Mouse (Mus musculus) natural killer cell, adult 2 months (primary cell): ENCODE results near the gene Zbtb16.

Source experiments
- DNase-seq, 2 experiments: peaks; one replicate each; pipeline ENCODE4 v3.0.0; 2022; ENCODE audit warnings: low spot score in 2 of 2

Zbtb16 gene

DNA sequence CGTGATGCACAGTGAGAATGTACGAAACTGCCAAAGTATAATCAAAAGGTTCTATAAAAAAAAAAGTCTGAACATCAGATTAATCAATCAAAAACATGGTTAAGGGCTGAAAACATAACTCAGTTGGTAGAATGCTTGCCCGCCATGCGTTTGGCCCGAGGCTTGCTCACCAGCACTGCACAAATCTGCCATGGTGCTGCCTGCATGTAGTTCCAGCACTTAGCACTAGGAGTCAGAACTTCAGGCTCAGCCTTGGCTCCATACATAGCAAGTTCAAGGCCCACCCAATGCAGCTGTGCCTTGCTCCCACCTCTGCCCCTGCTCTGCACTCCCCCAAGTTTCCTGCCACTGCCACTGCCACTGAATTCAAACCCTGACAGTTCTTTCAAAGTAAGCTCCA lies 230.3 kb downstream of the Zbtb16 start:
- DNase-seq, result no peak

DNA sequence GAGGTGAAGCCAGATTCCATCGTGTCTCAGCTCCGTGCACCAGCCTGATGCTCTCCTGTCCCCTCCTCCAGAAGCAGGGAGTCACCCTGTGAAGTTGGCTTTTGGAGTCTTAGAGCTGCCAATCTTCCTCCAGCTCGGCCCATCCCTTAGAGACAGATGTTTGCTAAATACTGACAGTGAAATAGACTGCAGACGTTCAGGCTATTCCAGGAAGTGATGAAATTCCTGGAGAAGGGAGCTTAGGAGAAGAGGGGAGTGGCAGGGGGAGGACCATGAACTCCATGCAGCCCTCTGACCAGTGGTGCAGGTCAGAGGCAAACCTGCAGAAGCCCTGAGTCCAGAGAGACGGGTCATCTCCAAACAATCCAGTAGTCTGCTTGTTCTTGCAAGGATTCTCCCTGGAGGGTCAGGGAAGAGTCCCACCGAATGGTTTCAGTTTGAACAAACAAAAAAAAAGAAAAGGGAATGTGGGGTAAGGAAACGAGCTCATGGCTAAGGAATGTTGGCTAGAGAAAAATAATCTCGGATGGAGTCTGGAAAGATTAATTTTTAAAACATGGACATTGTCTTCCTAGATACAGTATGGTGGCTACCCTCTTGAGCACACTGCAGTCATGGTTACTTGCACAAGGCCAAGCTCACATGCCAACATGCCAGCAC lies 231.0 kb downstream of the Zbtb16 start, which contains the start of gene Nnmt:
Nnmt (minus strand) TSS at position 215 of the 660 bp plus-strand sequence.
- no peak for DNase-seq
